Mouse (Mus musculus) fibroblast of lung, adult 2 months (primary cell): ENCODE measurements at regions not wholly inside any gene's neighbourhood (a gene's known extent, or its start where the extent isn't known, plus 50 kb on each side); places are given as distances from the start of the nearest gene placed in this dataset.

ENCODE experiments used
- DNase-seq: peaks from one replicate; pipeline ENCODE4 v3.0.0-alpha.2; 2011; ENCODE audit warnings: low read depth

GRCm38 (mm10) chr1:135665484-135665883 is 54.4 kb upstream of the Csrp1 start:
- DNase-seq: no peak

- peak; percentile 82 for DNase-seq
Measured at GRCm38 (mm10) chr1:135668331-135668730, 51.5 kb upstream of the Csrp1 start.

- DNase-seq: no peak
Measured at GRCm38 (mm10) chr1:135668951-135669350, 50.9 kb upstream of the Csrp1 start.

DNA sequence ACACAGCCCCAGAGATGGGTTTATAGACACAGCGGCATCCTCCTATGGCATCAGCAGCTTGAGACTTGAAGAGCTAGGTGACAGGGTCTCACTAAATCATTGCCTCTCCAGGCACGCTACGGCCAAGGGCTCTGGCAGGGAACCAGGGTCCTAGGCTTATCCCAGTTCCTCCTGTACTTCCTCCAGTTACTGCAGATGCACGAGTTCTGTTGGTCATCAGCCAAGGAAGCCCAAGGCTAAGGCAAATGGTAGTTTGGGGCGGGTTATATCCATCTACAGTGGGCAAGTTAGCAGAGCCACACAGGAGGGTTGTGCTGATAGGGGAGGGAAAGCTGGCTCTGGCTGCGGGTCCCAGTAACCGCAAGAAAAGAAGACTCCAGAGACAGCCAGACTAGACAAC is 50.1 kb upstream of the Csrp1 start:
- DNase-seq: no peak
